Mouse (Mus musculus): ENCODE data around the gene Adra2b.

Gene Adra2b

DNA sequence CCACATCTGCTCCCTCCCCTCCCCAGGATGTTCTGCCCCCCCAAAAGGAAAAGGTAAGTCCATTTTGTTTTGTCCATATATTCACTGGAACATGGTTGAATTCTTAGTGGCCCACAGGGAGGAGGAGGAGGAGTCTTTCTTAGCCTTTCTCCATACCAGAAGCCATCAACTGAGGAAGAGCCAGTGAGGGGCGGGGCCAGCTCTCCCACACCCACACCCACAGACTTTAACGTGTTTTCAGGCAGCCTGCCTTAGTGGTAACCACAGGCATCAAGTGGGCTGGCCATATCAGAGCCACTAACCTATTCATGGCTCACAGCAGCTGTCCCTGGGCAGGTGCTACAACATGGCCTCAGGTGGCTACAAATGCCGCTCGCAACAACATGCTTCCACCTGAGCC lies 24.2 kb upstream of the Adra2b start:
- DNase-seq (ENCODE audit: low spot score) = no peak

DNA sequence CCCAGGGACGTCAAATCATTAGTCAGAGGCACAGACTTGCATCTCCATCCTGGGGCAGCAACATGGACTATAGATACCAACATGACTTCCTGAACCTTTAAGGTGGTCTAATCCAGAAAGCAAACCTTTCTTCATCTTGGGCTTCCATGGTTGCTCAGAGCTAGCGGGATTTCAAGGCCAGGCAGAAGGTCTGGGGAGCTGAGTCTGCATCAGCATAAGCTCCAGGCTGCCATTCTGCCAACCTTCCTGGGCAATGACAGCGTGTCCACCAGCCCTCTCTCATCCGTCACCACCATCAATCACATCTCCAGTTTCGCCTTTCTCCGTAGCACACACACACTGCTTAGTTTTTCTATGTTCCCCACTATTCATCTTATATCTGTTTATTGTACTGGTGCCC lies 23.7 kb upstream of the Adra2b start:
- DNase-seq (ENCODE audit: low spot score) = no peak

DNA sequence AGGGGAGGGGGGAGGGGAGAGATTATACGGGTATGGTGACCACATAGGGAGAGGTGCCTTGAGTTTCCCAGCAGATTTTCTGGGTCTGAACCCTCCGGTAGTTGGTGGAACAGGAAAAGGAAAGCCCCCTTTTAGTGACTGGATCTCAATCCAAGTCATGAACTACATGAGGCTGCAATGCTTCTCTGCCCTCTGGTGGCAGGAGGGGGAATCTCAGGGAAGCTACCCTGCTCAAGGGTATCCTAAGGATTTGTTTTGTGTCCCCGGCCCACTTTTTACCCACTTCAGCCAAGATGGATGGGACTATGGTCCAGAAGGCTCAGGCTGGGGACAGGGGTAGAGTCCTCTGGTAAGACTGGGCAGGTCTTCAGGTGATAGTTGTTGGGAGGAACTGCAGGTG lies 21.8 kb upstream of the Adra2b start:
- no peak for DNase-seq (ENCODE audit: low spot score)

DNA sequence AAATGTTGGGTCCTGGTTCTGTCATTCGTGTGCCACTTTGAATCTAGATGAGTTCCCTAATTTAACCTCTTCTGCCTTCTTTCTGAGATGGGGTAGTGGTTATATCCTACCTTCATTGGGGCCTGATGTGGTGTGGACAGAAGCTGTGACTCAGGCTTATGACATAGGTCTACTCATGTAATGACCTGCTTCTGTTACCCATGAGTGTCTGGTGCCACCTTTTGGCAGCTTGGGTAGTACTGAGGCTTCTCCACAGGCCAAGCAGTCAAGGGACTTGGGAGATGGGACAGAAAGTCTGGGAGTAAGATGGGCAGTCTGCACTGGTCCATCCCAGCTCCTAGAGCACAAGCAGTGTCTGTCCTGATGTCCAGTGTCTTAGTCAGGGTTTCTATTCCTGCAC lies 16.7 kb upstream of the Adra2b start:
- DNase-seq (ENCODE audit: low spot score) = no peak

DNA sequence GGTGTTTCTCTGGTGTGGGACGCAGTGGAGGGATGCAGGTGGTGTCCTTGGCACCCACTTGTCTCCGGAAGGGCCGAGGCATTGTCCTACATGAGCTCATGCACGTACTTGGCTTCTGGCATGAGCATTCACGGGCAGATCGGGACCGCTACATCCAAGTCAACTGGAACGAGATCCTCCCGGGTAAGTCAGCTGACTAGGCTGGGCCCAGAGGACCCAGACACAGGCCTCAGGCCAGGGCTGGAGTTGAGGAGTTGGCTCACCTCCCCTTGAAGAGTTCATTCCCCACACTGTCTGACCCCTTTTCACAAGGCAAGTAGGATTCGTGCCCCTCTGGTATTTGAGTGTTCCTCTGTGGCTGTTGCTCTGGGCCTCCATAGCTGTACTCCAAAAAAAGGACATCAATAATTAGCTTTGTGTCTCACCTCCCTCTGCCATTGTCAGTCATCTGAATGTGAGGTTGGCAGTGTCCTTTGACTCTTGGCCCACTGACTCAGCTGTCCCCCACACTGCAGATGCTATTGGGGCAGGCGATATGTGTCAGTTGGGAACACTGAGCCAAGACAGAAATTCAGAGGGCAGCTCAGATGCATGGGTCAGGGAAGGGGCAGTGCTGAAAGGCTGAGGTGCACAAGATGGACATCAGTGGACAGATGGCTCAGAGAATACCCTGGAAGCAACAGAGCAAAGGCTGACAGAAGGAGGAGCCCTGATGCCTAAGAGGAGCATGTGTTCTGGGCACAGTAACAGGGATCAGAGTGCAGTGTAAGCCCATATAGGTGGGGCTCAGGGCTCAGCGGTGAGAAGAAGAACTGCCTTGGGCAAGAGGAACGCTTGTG lies 15.6 kb upstream of the Adra2b start:
- DNase-seq (ENCODE audit: low spot score) = no peak

DNA sequence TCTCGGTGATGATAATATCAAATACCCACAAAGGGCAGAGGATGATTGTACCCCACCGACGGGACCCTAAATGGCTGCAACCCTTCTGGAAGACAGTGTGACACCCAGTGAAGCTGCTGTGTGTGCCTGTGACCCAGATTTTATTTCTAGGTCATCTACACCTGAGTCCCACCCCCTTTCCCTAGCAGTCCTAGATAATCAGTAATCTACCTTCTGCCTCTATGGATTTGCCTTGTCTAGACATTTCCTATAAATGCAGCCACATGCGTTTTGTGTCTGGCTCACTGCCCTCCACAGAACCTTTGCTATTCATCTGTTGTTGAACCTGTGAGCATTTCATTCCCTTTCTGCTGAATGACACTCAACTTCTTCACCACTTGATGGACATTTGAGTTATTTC lies 9.1 kb upstream of the Adra2b start:
- DNase-seq (ENCODE audit: low spot score) = no peak

DNA sequence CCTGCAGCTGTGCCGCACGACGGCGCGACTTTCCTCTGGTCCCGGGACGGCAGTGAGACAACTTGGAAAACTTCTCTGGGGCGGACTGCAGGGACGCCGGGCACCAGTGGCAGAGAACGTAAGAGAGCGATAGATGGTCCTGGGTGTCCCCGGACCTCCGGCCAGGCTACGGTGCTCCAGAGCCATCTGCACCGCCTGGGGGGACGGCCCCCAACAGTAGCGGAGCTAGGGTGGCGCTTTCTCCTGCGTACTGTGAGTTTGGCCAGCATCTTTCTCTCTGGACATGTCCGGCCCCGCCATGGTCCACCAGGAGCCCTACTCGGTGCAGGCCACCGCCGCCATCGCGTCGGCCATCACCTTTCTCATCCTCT lies 259 bp downstream of the Adra2b start:
- no peak for DNase-seq (ENCODE audit: low spot score)

DNA sequence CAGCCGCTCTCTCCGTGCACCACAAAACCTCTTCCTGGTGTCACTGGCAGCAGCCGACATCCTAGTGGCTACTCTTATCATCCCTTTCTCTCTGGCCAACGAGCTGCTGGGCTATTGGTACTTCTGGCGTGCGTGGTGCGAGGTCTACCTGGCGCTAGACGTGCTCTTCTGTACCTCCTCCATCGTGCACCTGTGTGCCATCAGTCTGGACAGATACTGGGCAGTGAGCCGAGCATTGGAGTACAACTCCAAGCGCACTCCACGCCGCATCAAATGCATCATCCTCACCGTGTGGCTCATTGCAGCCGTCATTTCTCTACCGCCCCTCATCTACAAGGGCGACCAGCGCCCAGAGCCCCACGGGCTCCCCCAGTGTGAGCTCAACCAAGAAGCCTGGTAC lies 688 bp downstream of the Adra2b start:
- no peak for DNase-seq (ENCODE audit: low spot score)

DNA sequence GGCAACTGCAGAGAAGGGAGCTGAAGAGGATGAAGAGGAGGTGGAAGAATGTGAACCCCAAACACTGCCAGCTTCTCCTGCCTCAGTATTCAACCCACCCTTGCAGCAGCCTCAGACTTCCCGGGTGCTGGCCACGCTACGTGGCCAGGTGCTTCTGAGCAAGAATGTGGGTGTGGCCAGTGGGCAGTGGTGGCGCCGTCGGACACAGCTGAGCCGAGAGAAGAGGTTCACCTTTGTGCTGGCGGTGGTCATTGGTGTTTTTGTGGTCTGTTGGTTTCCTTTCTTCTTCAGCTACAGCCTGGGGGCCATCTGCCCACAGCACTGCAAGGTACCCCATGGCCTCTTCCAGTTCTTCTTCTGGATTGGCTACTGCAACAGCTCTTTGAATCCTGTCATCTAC lies 1.4 kb downstream of the Adra2b start:
- no peak for DNase-seq (ENCODE audit: low spot score)

DNA sequence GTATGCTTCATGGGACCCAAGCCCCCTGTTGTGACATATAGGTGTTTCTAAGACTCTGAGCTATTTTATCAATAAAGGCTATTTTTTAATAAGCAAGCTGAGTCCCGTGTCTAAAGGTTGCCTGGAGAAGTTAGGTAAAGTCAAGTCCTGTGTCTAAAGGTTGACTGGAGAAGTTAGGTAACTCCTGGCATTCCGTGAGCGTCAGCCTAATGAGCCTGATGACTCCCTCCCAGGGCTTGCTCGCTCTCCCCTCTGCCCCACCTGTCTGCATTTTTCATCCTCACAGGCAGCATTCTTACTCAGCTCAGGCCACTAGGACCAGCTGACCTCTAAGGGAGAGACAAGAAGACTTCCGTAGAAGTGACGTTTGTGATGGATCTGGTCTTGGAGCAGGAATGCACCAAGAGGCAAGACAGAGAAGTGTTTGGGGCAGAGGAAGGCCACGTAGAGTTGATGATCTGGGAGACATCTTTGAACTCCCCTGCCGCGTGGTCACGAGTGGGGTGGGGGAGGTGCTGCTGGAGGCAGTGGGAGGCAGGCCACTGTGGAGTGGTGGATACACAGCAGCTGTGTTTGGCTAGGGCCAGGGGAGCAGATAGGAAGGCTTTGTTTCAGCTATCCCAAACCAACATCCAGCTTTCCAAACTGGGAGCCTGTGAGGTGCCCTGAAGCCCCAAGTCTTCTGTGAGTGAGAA lies 4.3 kb downstream of the Adra2b start:
- DNase-seq (ENCODE audit: low spot score) = no peak

DNA sequence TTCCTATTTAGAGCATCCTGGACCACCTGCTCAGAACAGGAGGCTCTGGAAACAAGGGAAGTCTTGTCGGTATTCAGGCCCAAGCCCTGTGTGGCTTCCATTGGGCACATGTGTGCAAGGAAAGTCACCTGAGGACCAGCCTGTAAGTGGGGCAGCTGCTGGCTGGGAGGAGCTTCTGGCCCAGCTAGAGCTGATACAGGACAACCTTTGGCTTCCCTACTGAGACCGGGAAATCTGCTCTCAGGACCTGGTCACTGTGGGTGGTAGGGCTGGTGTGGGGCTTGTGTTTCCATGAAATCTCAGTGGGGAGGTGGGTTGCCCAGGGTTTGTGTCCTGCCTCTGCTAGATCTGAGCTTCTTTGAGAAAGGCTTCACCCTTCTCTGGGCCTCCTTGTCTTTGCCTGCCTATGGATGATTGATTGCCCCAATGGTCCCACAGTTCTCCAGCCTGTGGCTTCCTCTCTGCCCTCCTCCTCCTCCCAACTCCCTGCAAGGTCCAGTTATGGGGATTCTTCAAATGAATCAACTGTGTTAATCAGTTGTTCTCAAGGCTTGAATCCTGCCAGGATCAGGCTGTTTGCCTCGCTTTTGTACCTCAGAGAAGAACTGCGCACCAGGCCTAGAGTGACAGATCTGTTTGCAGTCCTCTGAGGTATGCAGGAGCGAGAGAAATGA lies 6.8 kb downstream of the Adra2b start:
- no peak for DNase-seq (ENCODE audit: low spot score)

DNA sequence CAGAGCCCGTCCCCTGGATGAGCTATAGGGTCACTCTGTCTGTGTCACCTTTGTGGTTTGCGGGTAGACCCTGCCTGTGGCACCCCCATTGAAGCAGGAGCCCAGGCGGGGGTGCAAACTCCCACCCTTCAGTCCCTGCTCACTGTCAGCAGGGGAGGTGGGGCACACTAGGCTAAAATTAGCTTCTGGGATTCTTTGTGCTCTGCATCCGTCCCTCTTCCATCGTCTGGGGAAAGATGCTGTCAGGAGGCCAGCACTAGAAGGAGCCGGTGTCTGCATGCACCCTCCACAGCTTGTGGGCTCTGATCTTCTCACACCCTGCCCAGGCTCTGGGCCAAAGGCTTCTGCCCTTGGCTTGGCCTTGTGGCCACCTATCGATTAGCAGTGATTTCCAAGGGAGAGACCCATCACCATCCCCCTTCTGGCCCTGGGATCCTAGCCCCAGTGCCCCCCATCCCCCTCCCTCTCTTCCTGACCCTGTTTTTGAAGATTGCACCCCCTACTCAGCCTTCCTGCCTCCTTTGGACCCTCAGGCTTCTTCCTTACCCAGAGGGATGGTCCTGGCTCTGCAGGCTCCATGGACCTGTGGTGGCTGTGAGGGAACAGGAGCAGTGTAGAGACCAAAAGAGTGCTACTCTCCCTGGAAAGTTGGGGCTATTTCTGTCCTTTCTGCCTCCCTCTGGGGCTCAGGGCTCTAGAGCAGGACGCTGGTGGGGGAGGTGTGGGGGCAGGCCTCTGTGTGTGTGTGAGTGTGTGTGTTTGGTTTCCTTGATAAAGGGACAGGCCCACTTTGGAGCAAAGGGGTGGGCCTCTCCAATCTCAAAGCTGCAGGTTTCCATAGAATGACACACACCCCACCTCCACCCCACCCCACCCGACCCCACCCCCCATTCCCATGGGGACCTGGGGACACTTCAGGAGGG lies 7.8 kb downstream of the Adra2b start:
- no peak for DNase-seq (ENCODE audit: low spot score)

DNA sequence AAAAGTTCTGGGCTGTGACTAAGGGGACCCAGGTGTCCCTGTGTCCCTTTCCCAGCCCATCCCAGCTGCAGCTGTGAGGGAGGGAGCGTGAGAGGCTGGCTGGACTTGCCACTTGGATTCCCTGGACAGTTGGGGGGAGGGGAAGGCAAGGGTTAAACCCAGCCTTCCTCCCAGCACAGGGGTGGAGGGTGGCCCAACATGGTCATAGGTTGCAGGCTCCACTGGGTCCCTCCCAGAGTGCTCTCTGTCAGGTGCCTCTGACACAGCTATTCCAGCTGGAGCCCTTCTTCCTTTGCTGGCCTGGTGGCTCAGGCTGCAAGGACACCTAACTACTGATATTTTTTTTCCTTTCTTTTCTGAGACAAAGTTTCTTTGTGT lies 8.5 kb downstream of the Adra2b start:
- DNase-seq (ENCODE audit: low spot score) = no peak

DNA sequence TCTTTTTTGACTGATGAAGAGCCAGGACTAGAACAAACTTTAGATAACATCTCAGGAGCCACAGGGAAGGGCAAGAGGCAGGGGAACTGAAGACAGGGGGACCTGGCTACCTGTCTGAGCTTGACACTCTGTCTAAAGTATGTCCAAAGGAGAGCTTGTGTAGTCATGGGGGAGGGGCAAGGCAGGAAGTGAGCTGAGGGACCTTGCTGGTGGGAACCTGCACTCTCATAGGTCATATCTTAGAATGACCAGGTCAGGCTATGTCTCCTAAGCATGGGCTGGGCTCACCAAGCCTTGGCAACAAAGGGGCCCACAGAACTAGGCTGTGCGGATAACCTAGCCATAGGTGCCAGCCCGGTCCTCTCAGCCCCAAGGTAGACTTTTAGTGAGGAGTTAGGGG lies 9.1 kb downstream of the Adra2b start:
- DNase-seq (ENCODE audit: low spot score) = no peak

DNA sequence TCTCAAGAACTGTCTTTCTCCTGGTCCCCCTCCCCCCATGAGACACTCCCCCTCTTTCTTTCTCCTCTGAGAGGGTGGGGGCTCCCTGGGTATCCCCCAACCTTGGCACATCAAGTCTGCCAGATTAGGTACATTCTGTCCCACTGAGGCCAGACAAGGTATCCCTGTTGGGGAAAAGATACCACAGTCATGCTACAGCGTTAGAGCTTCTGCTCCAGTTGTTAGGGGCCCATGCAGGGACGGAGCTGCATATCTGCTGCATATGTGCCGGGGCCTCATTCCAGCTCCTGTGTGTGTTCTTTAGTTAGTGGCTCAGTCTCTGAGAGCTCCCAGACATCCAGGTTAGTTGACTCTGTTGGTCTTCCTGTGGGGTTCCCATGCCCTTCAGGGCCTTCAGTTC lies 11.1 kb downstream of the Adra2b start:
- DNase-seq (ENCODE audit: low spot score) = no peak

DNA sequence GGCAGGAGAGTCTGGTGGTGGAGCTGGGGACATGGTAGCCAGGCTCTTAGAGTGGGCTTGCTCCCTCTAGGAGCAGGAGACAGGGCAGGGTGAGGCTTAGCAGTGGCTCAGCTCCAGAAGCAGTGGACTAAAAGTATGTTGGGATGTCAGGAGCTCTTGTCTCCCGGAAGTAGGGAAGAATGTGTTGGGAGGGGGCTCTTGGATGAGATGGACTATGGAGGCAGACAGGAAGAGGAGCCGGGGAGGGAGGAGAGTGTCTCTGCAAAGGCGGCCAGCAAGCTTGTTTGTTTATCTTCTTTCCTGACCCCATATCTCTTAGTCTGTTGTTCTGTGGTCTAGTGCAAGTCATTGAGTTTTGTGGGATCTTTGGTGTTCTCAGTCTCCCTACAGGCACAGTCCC lies 12.1 kb downstream of the Adra2b start:
- DNase-seq (ENCODE audit: low spot score) = no peak

DNA sequence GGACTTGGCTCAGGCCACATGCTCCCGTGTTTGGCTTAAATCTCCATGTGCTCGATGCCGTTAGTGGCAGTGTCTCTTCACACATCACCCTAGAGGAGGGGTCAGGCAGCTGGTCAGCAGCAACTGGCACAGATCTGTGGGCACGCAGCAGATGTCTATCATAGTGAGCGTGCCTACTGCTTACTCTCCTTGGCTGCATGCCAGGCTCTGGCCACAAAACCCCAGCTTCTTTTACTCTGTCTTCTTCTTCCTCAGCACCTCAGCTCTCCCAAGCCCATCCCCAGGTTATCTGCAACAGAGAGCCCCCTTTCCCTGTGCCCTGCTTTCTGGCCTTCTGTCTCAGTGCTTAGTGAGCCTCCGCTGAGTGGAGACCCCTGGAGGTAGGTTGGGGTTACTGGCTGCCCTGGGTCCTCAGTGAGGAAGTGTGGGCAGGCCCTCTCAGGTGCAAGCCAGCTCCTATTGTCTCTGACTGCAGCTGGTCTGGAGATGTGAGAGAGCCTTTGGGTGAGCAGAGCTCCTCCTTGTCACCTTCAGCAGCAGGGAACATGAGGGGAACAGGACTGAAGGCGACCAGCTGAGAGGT lies 12.8 kb downstream of the Adra2b start:
- no peak for DNase-seq (ENCODE audit: low spot score)

DNA sequence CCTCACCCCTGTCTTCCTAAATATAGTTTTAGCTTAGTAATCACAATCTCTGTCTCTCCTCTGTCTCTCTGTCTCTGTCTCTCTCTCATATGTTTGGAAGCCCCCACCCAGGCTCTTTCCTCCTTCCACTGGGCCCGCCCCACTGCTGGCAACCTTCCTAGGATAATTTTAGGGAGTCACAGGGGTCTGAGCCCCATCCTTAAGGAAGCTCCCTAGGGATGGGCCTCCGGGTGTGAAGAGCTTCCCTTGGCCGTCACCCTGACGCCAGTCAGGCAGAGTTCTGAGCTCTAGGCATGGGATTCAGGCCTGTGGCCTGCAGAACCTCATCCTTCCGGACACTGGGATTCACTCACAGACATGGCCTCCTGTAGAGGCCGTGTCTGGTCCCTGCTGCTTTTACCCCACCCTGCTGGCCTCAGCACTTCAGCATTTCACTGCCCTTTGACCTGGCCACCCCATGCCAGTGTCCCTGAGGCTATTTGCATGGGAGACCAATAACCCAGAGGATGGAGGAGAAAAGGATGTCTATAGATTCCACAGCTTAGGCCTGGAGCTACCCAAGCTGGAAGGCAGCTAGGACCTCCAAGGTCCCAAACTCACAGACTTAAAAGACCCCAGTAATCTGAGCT lies 13.5 kb downstream of the Adra2b start:
- no peak for DNase-seq (ENCODE audit: low spot score)

DNA sequence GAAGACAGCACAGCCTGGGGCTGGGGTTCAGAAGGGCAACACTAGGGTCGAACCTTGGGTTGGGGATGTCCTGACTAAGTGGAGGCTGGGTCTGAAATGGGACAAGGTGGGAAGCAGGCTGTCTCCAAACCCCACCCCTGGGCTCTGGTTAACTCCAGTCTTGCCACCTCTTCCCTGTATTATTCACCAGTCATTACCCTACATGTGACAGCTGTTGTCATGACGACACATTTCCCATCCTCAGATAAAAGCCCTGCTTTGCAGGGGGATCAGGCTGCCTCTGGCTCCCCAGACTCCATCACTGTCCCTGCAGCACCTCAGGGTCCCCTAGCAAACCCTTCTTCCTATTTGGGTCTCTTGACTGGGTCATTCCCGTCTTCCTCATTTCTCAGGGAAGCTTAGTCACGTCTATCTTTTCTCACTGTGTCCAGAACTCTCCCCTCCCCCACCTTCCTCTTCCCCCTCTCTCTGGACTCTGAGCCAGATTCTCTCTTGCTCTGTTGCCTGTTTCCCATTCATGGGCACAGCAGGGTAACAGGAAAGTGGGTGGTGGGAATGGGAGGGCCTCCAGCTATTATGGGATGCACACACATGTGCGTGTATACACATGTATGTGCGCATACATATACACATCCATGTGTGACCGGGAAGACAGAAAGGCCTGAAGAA lies 15.1 kb downstream of the Adra2b start:
- DNase-seq (ENCODE audit: low spot score) = no peak

DNA sequence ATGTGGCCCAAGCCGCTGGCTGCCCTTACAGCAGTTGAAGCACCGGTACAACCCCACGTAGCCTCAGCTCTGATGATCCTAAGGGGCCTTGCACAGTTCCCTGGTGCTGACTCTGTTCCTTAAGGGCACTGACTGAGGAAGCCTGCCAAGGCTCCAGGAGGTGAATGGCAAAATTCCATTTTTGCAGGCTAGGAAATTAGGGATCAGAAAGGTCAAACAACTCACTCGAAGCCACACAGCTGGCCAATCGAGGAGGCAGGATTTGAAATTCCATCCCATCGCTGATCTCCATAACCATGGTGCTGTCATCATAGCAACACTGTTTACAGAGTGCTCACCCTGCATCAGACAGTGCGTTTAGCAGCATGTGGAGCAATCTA lies 15.6 kb downstream of the Adra2b start:
- DNase-seq (ENCODE audit: low spot score) = no peak

DNA sequence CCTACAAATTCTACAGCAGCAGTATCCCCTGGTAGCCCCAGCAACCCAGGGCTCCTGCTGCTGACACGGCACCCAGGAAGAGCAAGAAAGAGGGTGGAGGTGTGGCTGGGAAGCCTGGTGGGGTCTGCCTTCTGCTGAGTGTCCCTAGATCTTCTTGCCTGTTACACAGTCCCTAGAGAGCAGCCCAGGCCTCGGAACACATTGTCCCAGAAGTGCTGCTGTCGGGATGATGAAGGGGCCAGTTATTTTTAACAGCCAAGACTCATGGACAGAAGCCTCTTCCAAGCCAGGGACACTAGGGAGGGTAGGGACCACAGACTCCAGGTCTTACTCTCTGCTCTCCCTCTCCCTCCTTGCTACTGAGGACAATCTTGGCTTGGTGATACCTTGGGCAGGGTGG lies 16.2 kb downstream of the Adra2b start:
- no peak for DNase-seq (ENCODE audit: low spot score)

Data from testis, postnatal 14 days (tissue).